Mouse (Mus musculus): ENCODE data around the gene Rsl1d1. TPM values are rescaled to one million over a fixed set of nuclear protein-coding genes. Genes with fewer than 3 reads are reported as not detected.
A peak's percentile ranks its signal among the peaks of the same experiment; 100 is the strongest.

Rsl1d1 gene
- polyA plus RNA-seq, 1 experiment from 2014 or later, result 141 TPM

GRCm38 (mm10) chr16:11198467-11198866 lies 4.7 kb downstream of the Rsl1d1 start:
- Histone ChIP-seq H3K9ac (replicated peaks; ENCODE audit: low read depth, low read length) (no peak overlapping the region), H3K4me3 (ENCODE audit: low read depth, low read length) (no peak overlapping the region), H3K27ac (ENCODE audit: low read depth, low read length) (no peak overlapping the region), H3K36me3 (ENCODE audit: control insufficient read depth, insufficient read depth, low read length) (peaks cover 70% of the 10 kb centered on the region), H3K4me1 (ENCODE audit: control insufficient read depth, insufficient read depth, low read length) (peaks cover 7% of the 10 kb centered on the region; the same call in 1 of the 2 replicates), H3K4me2 (ENCODE audit: low read depth, low read length) (no peak overlapping the region), H3K9me3 (ENCODE audit: control insufficient read depth, low read length) (no peaks in the 10 kb centered on the region), H3K27me3 (ENCODE audit: control insufficient read depth, insufficient read depth, low read length) (no peaks in the 10 kb centered on the region)
- no peak for ATAC-seq (ENCODE audit: low read depth)
- WGBS, result 68% methylated on average over 2 of the region's 2 CpGs

- Histone ChIP-seq H3K27ac (ENCODE audit: low read depth, low read length) (no peak overlapping the region), H3K27me3 (ENCODE audit: control insufficient read depth, insufficient read depth, low read length) (no peaks in the 10 kb centered on the region), H3K4me2 (ENCODE audit: low read depth, low read length) (no peak overlapping the region), H3K9me3 (ENCODE audit: control insufficient read depth, low read length) (no peaks in the 10 kb centered on the region), H3K36me3 (ENCODE audit: control insufficient read depth, insufficient read depth, low read length) (peaks cover 83% of the 10 kb centered on the region), H3K9ac (replicated peaks; ENCODE audit: low read depth, low read length) (no peak overlapping the region), H3K4me1 (ENCODE audit: control insufficient read depth, insufficient read depth, low read length) (peaks cover 7% of the 10 kb centered on the region; the same call in 1 of the 2 replicates), H3K4me3 (ENCODE audit: low read depth, low read length) (no peak overlapping the region)
- no peak for ATAC-seq (ENCODE audit: low read depth)
- 92% methylated on average over 4 of the region's 4 CpGs for WGBS
Measured at GRCm38 (mm10) chr16:11197052-11197451, 6.1 kb downstream of the Rsl1d1 start.

GRCm38 (mm10) chr16:11193231-11193630 lies 9.9 kb downstream of the Rsl1d1 start:
- no peaks in the 10 kb centered on the region for H3K4me1 ChIP-seq (ENCODE audit: control insufficient read depth, insufficient read depth, low read length)
- no peaks in the 10 kb centered on the region for H3K9me3 ChIP-seq (ENCODE audit: control insufficient read depth, low read length)
- H3K27me3 ChIP-seq (ENCODE audit: control insufficient read depth, insufficient read depth, low read length), result no peaks in the 10 kb centered on the region
- ATAC-seq (ENCODE audit: low read depth), result no peak
- 100% methylated on average over 2 of the region's 2 CpGs for WGBS
- no peak overlapping the region for H3K4me2 ChIP-seq (ENCODE audit: low read depth, low read length)
- no peak overlapping the region for H3K4me3 ChIP-seq (ENCODE audit: low read depth, low read length)
- no peak overlapping the region for H3K27ac ChIP-seq (ENCODE audit: low read depth, low read length)
- H3K9ac ChIP-seq (replicated peaks; ENCODE audit: low read depth, low read length), result no peak overlapping the region
- peaks cover 59% of the 10 kb centered on the region for H3K36me3 ChIP-seq (ENCODE audit: control insufficient read depth, insufficient read depth, low read length)

- no peaks in the 10 kb centered on the region for H3K9me3 ChIP-seq (ENCODE audit: control insufficient read depth, low read length)
- 90% methylated on average over 7 of the region's 7 CpGs for WGBS
- H3K4me3 ChIP-seq (ENCODE audit: low read depth, low read length), result no peak overlapping the region
- no peak overlapping the region for H3K27ac ChIP-seq (ENCODE audit: low read depth, low read length)
- H3K36me3 ChIP-seq (ENCODE audit: control insufficient read depth, insufficient read depth, low read length), result peaks cover 30% of the 10 kb centered on the region
- H3K4me1 ChIP-seq (ENCODE audit: control insufficient read depth, insufficient read depth, low read length), result no peaks in the 10 kb centered on the region
- H3K4me2 ChIP-seq (ENCODE audit: low read depth, low read length), result no peak overlapping the region
- H3K9ac ChIP-seq (replicated peaks; ENCODE audit: low read depth, low read length), result no peak overlapping the region
- no peaks in the 10 kb centered on the region for H3K27me3 ChIP-seq (ENCODE audit: control insufficient read depth, insufficient read depth, low read length)
- ATAC-seq (ENCODE audit: low read depth), result no peak
Measured at GRCm38 (mm10) chr16:11190150-11190549, 13.0 kb downstream of the Rsl1d1 start.

GRCm38 (mm10) chr16:11177404-11177803 lies 25.7 kb downstream of the Rsl1d1 start:
- H3K4me3 ChIP-seq (ENCODE audit: low read depth, low read length), result no peak overlapping the region
- H3K9ac ChIP-seq (replicated peaks; ENCODE audit: low read depth, low read length), result no peak overlapping the region
- no peak overlapping the region for H3K4me2 ChIP-seq (ENCODE audit: low read depth, low read length)
- H3K27me3 ChIP-seq (ENCODE audit: control insufficient read depth, insufficient read depth, low read length), result no peaks in the 10 kb centered on the region
- no peak overlapping the region for H3K27ac ChIP-seq (ENCODE audit: low read depth, low read length)
- H3K36me3 ChIP-seq (ENCODE audit: control insufficient read depth, insufficient read depth, low read length), result no peaks in the 10 kb centered on the region
- WGBS, result 82% methylated on average over 2 of the region's 2 CpGs
- H3K9me3 ChIP-seq (ENCODE audit: control insufficient read depth, low read length), result no peaks in the 10 kb centered on the region
- ATAC-seq (ENCODE audit: low read depth), result no peak
- peaks cover 13% of the 10 kb centered on the region; the same call in 1 of the 2 replicates for H3K4me1 ChIP-seq (ENCODE audit: control insufficient read depth, insufficient read depth, low read length)

GRCm38 (mm10) chr16:11176884-11177244 lies 26.3 kb downstream of the Rsl1d1 start:
- peak overlapping the region; percentile 80; the same call in 1 of the 2 replicates for H3K27ac ChIP-seq (ENCODE audit: low read depth, low read length)
- peak; percentile 1; the same call in 1 of the 2 replicates for ATAC-seq (ENCODE audit: low read depth)
- H3K36me3 ChIP-seq (ENCODE audit: control insufficient read depth, insufficient read depth, low read length), result no peaks in the 10 kb centered on the region
- H3K4me2 ChIP-seq (ENCODE audit: low read depth, low read length), result peak overlapping the region; percentile 88
- peaks cover 13% of the 10 kb centered on the region; the same call in 1 of the 2 replicates for H3K4me1 ChIP-seq (ENCODE audit: control insufficient read depth, insufficient read depth, low read length)
- no peaks in the 10 kb centered on the region for H3K27me3 ChIP-seq (ENCODE audit: control insufficient read depth, insufficient read depth, low read length)
- H3K4me3 ChIP-seq (ENCODE audit: low read depth, low read length), result peak overlapping the region; percentile 88
- no peaks in the 10 kb centered on the region for H3K9me3 ChIP-seq (ENCODE audit: control insufficient read depth, low read length)
- 4% methylated on average over 4 of the region's 4 CpGs for WGBS
- H3K9ac ChIP-seq (replicated peaks; ENCODE audit: low read depth, low read length), result peak overlapping the region; percentile 76

- Histone ChIP-seq H3K9me3 (ENCODE audit: control insufficient read depth, low read length) (no peaks in the 10 kb centered on the region), H3K4me2 (ENCODE audit: low read depth, low read length) (peak within 1 kb of the TSS; percentile 88), H3K27ac (ENCODE audit: low read depth, low read length) (peak within 1 kb of the TSS; percentile 80), H3K36me3 (ENCODE audit: control insufficient read depth, insufficient read depth, low read length) (no peaks in the 10 kb centered on the region), H3K9ac (replicated peaks; ENCODE audit: low read depth, low read length) (peak within 1 kb of the TSS; percentile 76), H3K4me1 (ENCODE audit: control insufficient read depth, insufficient read depth, low read length) (peaks cover 13% of the 10 kb centered on the region; the same call in 1 of the 2 replicates), H3K4me3 (ENCODE audit: low read depth, low read length) (peak within 1 kb of the TSS; percentile 88), H3K27me3 (ENCODE audit: control insufficient read depth, insufficient read depth, low read length) (no peaks in the 10 kb centered on the region)
- WGBS, result under 1% methylated on average over 57 of the region's 57 CpGs
- ATAC-seq (ENCODE audit: low read depth), result peak; percentile 95
Measured at GRCm38 (mm10) chr16:11176208-11176883, 26.8 kb downstream of the Rsl1d1 start, which contains the start of gene Zc3h7a. Gene Zc3h7a (minus strand): TSS chr16:11176393.

- no peaks in the 10 kb centered on the region for H3K27me3 ChIP-seq (ENCODE audit: control insufficient read depth, insufficient read depth, low read length)
- H3K9ac ChIP-seq (replicated peaks; ENCODE audit: low read depth, low read length), result peak overlapping the region; percentile 76
- no peaks in the 10 kb centered on the region for H3K36me3 ChIP-seq (ENCODE audit: control insufficient read depth, insufficient read depth, low read length)
- H3K4me2 ChIP-seq (ENCODE audit: low read depth, low read length), result peak overlapping the region; percentile 88
- ATAC-seq (ENCODE audit: low read depth), result peak; percentile 65
- peaks cover 13% of the 10 kb centered on the region; the same call in 1 of the 2 replicates for H3K4me1 ChIP-seq (ENCODE audit: control insufficient read depth, insufficient read depth, low read length)
- H3K27ac ChIP-seq (ENCODE audit: low read depth, low read length), result peak overlapping the region; percentile 80
- peak overlapping the region; percentile 88 for H3K4me3 ChIP-seq (ENCODE audit: low read depth, low read length)
- WGBS, result under 1% methylated on average over 67 of the region's 72 CpGs
- H3K9me3 ChIP-seq (ENCODE audit: control insufficient read depth, low read length), result no peaks in the 10 kb centered on the region
Measured at GRCm38 (mm10) chr16:11175489-11176207, 27.5 kb downstream of the Rsl1d1 start.

GRCm38 (mm10) chr16:11175100-11175488 lies 28.0 kb downstream of the Rsl1d1 start:
- Histone ChIP-seq H3K36me3 (ENCODE audit: control insufficient read depth, insufficient read depth, low read length) (no peaks in the 10 kb centered on the region), H3K9me3 (ENCODE audit: control insufficient read depth, low read length) (no peaks in the 10 kb centered on the region), H3K27ac (ENCODE audit: low read depth, low read length) (peak overlapping the region; percentile 80; the same call in 1 of the 2 replicates), H3K27me3 (ENCODE audit: control insufficient read depth, insufficient read depth, low read length) (no peaks in the 10 kb centered on the region), H3K4me3 (ENCODE audit: low read depth, low read length) (peak overlapping the region; percentile 88), H3K4me2 (ENCODE audit: low read depth, low read length) (peak overlapping the region; percentile 88), H3K4me1 (ENCODE audit: control insufficient read depth, insufficient read depth, low read length) (peaks cover 13% of the 10 kb centered on the region; the same call in 1 of the 2 replicates), H3K9ac (replicated peaks; ENCODE audit: low read depth, low read length) (peak overlapping the region; percentile 76)
- ATAC-seq (ENCODE audit: low read depth), result no peak
- WGBS, result 7% methylated on average over 9 of the region's 9 CpGs

All from neural tube, embryonic 14.5 days (tissue).